Mouse (Mus musculus) liver, postnatal 0 days (tissue): ENCODE data around the gene Nrxn1.

Experiments used
- CTCF ChIP-seq: sonication (generic); IDR thresholded peaks from 2 replicates; pipeline ENCODE4 v1.5.1; 2016; ENCODE audit warnings: antibody characterized with exemption, low read depth
- EP300 ChIP-seq: IDR thresholded peaks from 2 replicates; pipeline ENCODE4 v1.6.1; 2016; ENCODE audit warnings: antibody characterized with exemption, low read depth, mild to moderate bottlenecking

DNA sequence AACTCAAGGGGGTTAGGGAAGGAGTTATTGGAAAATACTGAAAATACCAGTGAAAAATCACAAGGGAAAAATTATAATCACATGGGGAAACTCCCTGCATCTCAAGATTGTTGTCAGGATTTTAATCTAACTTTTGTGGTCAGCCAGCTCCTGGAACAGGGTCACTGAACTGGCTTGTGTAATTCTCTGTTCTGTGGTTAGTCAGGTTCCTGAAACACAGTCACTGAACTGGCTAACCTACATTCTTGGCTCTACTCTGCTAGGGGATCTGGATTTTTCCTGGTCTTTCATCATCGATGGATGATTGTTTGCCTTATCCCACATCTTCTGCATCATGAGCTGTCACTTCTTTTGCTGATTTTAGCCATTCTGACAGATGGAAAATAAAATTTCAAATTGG is 1081.1 kb downstream of the Nrxn1 start:
- TF ChIP-seq CTCF (no peak), EP300 (no peak)
